Mouse (Mus musculus) liver, postnatal 0 days (tissue): ENCODE data around the gene Olfr750.

ENCODE experiments used
- CTCF ChIP-seq: sonication (generic); IDR thresholded peaks from 2 replicates; pipeline ENCODE4 v1.5.1; 2016; ENCODE audit warnings: antibody characterized with exemption, low read depth
- EP300 ChIP-seq: IDR thresholded peaks from 2 replicates; pipeline ENCODE4 v1.6.1; 2016; ENCODE audit warnings: antibody characterized with exemption, low read depth, mild to moderate bottlenecking

- no peak for TF ChIP-seq EP300
- no peak for TF ChIP-seq CTCF
These were observed 39.8 kb upstream of the Olfr750 start, which contains the start of gene Eddm3b for GRCm38 (mm10) chr14:51113916-51114560.
